Mouse (Mus musculus): ENCODE results near the gene Kcnj15. TPM values are rescaled to one million over a fixed set of nuclear protein-coding genes. Genes with fewer than 3 reads are reported as not detected.

Gene Kcnj15
- total and polyA plus RNA-seq, 3 experiments, result 0.22 TPM; not detected in 2

DNA sequence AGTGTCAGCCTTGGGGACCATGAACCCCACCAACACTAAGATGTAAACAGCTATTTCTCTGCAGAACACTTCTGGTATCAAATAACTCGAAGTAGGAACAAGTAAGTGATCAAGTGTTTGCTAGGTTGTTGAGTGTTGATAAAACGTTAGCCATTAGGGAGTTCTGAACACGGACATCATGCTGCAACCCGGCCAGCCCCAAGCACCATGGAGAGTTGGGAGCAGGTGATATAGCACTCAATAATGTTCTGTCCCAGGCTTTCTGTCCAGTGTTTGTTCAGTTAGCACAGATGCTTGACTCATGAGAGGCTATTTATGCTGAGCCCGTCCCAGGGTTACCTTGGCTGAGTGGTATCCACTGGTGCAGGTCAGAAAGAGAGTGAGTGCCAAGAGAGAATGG is 74.8 kb downstream of the Kcnj15 start:
- Histone ChIP-seq H3K4me1 (ENCODE audit: insufficient read depth, low read depth, low read length) (no peaks in the 10 kb centered on the region), H3K9me3 (replicated peaks) (no peaks in the 10 kb centered on the region), H3K27me3 (ENCODE audit: insufficient read depth, low read length) (peaks cover 68% of the 10 kb centered on the region), H3K36me3 (replicated peaks) (no peaks in the 10 kb centered on the region), H3K4me3 (ENCODE audit: low read depth, low read length) (no peak overlapping the region)
- DNase-seq (ENCODE audit: low spot score), result no peak
- no peak for TF ChIP-seq CTCF (IDR thresholded peaks at IDR 0.05; ENCODE audit: low read depth, low read length)
- TF ChIP-seq POLR2AphosphoS5 (IDR thresholded peaks at IDR 0.05; ENCODE audit: insufficient replicate concordance, low read depth, low read length), result no peak
- TF ChIP-seq GATA2 (IDR thresholded peaks at IDR 0.05; ENCODE audit: borderline replicate concordance, low read depth, low read length), result no peak
- TF ChIP-seq GATA1 (IDR thresholded peaks at IDR 0.05; ENCODE audit: borderline replicate concordance, low read length), result no peak
- no peak for TF ChIP-seq TAL1 (conservative IDR thresholded peaks at IDR 0.05; ENCODE audit: low read depth, low read length)
- ATAC-seq (ENCODE audit: extremely low read depth, insufficient number of reproducible peaks, low FRiP score, poor library complexity, severe bottlenecking), result no peak

DNA sequence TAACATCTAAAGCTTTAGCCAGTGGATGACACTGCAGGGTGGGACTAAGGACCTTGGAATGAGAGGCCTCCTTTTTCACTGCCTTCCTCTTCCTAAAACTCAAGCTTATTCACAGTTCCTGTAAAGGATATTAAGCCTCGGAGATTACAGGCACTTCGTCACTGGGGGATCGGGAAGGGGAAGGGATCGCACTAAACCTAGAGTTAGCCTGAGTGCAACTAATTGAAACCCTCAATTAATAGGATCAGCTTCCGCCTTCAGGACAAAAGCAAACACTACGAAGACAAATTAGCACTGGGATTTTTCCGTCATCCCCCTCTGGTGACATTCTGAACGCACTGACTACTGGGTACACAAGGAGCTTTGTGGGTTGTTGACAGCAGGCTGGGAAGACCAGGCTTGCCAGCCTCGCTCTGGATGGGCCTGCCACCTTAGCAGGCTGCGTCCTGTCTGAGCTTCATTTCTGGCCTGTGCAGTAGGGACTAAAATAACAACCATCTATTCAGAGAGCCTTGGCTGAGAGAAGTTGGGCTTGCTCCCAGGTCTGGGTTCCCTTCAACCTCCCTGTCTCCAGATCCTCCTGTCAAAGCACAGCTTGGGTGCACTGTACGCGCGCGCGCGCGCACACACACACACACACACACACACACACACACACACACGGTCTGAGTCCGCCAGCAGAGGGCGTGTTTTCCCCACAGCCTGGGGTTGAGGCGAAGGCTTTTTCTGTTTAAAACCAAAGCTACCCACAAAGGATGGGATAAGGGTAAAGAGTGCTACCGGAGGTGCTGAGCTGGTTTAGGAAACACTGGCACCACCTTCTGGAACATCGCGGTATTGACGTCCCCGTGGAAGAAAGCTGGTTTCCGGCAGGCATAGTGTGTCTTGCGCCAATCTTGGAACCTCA is 83.8 kb downstream of the Kcnj15 start:
- no peak overlapping the region for H3K4me3 ChIP-seq (ENCODE audit: low read depth, low read length)
- no peak for ATAC-seq (ENCODE audit: extremely low read depth, insufficient number of reproducible peaks, low FRiP score, poor library complexity, severe bottlenecking)

DNA sequence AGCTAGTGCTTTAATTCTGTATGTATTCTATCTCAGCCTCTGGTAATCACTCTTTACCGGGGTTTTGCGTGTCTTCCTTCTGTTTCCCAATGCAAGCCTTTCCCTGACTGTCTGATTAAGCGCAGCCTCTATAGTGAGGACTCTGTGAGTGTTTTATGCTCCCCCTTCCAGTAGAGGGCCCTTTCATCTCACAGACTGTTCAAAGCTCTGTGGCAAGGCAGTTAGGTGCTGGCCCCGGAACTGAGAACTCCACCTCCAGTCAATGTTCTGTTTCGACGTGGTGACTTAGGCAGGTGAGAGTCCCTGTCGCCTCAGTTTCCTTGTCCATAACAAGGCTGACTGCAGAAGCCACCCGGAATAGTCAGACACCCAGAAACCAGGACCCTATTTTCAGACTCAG is 84.7 kb downstream of the Kcnj15 start:
- H3K4me1 ChIP-seq (ENCODE audit: insufficient read depth, low read depth, low read length), result peaks cover 52% of the 10 kb centered on the region
- DNase-seq (ENCODE audit: low spot score) (peak; percentile 53), ATAC-seq (ENCODE audit: extremely low read depth, insufficient number of reproducible peaks, low FRiP score, poor library complexity, severe bottlenecking) (0 out of 2 replicates have a peak, but pooled peaks have one; percentile 46)

More for the DNA sequence above, 83.8 kb downstream of the Kcnj15 start:
- Histone ChIP-seq H3K36me3 (replicated peaks) (no peaks in the 10 kb centered on the region), H3K4me1 (ENCODE audit: insufficient read depth, low read depth, low read length) (peaks cover 43% of the 10 kb centered on the region), H3K9me3 (replicated peaks) (no peaks in the 10 kb centered on the region), H3K27me3 (ENCODE audit: insufficient read depth, low read length) (peaks cover 35% of the 10 kb centered on the region)
- TF ChIP-seq GATA2 (IDR thresholded peaks at IDR 0.05; ENCODE audit: borderline replicate concordance, low read depth, low read length) (no peak), CTCF (IDR thresholded peaks at IDR 0.05; ENCODE audit: low read depth, low read length) (peak; percentile 68)
- peak; percentile 52 for DNase-seq (ENCODE audit: low spot score)

DNA sequence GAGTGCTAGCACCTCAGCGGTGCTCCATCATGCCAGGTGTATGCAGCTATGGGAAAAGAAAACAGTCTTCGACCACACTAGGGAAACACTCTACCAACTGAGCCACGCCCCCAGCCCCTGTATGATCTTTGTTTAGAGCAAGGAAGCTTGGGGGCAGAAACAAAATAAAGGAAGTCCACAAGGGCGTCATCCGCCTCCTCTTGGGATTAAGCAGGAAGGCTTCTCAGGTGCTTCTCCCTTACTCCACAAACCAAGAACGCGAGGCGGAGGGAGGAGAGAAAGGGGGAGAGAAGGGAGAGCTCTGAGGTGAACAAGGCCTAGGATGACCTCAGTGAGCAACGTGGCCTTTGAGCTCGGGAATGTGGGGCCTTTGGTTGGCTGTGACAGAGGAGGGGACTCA is 87.6 kb downstream of the Kcnj15 start:
- no peak for ATAC-seq (ENCODE audit: extremely low read depth, insufficient number of reproducible peaks, low FRiP score, poor library complexity, severe bottlenecking)
- TF ChIP-seq CTCF (IDR thresholded peaks at IDR 0.05; ENCODE audit: low read depth, low read length) (no peak), GATA2 (IDR thresholded peaks at IDR 0.05; ENCODE audit: borderline replicate concordance, low read depth, low read length) (no peak), GATA1 (IDR thresholded peaks at IDR 0.05; ENCODE audit: borderline replicate concordance, low read length) (no peak), TAL1 (conservative IDR thresholded peaks at IDR 0.05; ENCODE audit: low read depth, low read length) (no peak), POLR2AphosphoS5 (IDR thresholded peaks at IDR 0.05; ENCODE audit: insufficient replicate concordance, low read depth, low read length) (no peak)
- H3K9me3 ChIP-seq (replicated peaks), result no peaks in the 10 kb centered on the region
- no peaks in the 10 kb centered on the region for H3K36me3 ChIP-seq (replicated peaks)
- H3K27me3 ChIP-seq (ENCODE audit: insufficient read depth, low read length), result peaks cover 6% of the 10 kb centered on the region
- DNase-seq (ENCODE audit: low spot score), result no peak
- no peak overlapping the region for H3K4me3 ChIP-seq (ENCODE audit: low read depth, low read length)
- H3K4me1 ChIP-seq (ENCODE audit: insufficient read depth, low read depth, low read length), result peaks cover 81% of the 10 kb centered on the region

More for the DNA sequence above, 84.7 kb downstream of the Kcnj15 start:
- TF ChIP-seq POLR2AphosphoS5 (IDR thresholded peaks at IDR 0.05; ENCODE audit: insufficient replicate concordance, low read depth, low read length) (no peak), GATA1 (IDR thresholded peaks at IDR 0.05; ENCODE audit: borderline replicate concordance, low read length) (no peak), TAL1 (conservative IDR thresholded peaks at IDR 0.05; ENCODE audit: low read depth, low read length) (no peak), CTCF (IDR thresholded peaks at IDR 0.05; ENCODE audit: low read depth, low read length) (no peak), GATA2 (IDR thresholded peaks at IDR 0.05; ENCODE audit: borderline replicate concordance, low read depth, low read length) (no peak)
- H3K27me3 ChIP-seq (ENCODE audit: insufficient read depth, low read length), result peaks cover 27% of the 10 kb centered on the region
- H3K36me3 ChIP-seq (replicated peaks), result no peaks in the 10 kb centered on the region
- H3K9me3 ChIP-seq (replicated peaks), result no peaks in the 10 kb centered on the region
- H3K4me3 ChIP-seq (ENCODE audit: low read depth, low read length), result no peak overlapping the region

DNA sequence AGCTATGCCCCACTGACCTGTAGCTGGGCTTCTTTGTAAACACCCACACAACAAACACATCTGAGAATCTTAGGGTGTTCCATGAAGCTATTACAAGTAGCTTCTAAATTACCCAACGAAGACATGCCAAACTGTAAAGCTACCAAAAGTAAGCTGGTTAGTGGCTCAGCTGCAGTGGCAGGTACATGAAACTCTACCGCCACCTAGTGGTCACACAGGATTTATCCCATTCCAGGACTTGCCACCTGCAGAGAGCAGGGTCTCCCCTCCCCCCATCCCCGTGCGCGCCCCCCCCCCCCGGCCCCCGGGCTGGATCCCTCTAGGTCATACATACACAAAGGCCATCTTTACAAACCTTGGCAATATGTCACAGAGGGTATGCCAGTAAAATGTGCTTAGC is 88.5 kb downstream of the Kcnj15 start:
- Histone ChIP-seq H3K27me3 (ENCODE audit: insufficient read depth, low read length) (peaks cover 4% of the 10 kb centered on the region), H3K36me3 (replicated peaks) (no peaks in the 10 kb centered on the region), H3K9me3 (replicated peaks) (no peaks in the 10 kb centered on the region), H3K4me3 (ENCODE audit: low read depth, low read length) (no peak overlapping the region), H3K4me1 (ENCODE audit: insufficient read depth, low read depth, low read length) (peaks cover 85% of the 10 kb centered on the region)
- DNase-seq (ENCODE audit: low spot score), result peak; percentile 84
- TF ChIP-seq GATA1 (IDR thresholded peaks at IDR 0.05; ENCODE audit: borderline replicate concordance, low read length) (no peak), CTCF (IDR thresholded peaks at IDR 0.05; ENCODE audit: low read depth, low read length) (peak; percentile 36; the same call in 1 of the 2 replicates)
- ATAC-seq (ENCODE audit: extremely low read depth, insufficient number of reproducible peaks, low FRiP score, poor library complexity, severe bottlenecking), result no peak

DNA sequence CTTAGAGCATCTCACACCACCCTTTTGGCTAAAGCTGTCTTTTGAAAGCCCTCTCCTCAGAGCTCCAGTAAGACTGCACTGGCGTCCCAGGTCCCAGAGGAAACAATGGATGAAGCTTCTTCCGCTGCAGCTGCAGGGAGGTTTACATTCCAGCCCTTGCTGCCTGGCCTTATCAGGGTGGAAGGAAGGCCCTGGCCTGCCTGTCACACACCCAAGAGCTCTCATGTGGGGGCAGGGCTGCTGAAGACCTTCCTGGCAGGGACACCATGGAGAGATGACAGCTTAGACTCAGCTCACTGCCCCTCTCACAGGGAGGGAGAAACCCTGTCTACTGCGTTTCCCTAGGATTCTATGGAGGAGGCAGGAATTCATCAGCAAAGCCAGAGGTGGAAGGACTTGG is 89.8 kb downstream of the Kcnj15 start:
- DNase-seq (ENCODE audit: low spot score), result peak; percentile 73
- no peaks in the 10 kb centered on the region for H3K36me3 ChIP-seq (replicated peaks)
- TF ChIP-seq POLR2AphosphoS5 (IDR thresholded peaks at IDR 0.05; ENCODE audit: insufficient replicate concordance, low read depth, low read length), result no peak
- peaks cover 81% of the 10 kb centered on the region for H3K4me1 ChIP-seq (ENCODE audit: insufficient read depth, low read depth, low read length)
- ATAC-seq (ENCODE audit: extremely low read depth, insufficient number of reproducible peaks, low FRiP score, poor library complexity, severe bottlenecking), result peak; percentile 79
- H3K9me3 ChIP-seq (replicated peaks), result no peaks in the 10 kb centered on the region
- H3K27me3 ChIP-seq (ENCODE audit: insufficient read depth, low read length), result no peaks in the 10 kb centered on the region
- H3K4me3 ChIP-seq (ENCODE audit: low read depth, low read length), result peak overlapping the region; percentile 9; the same call in 1 of the 2 replicates
